Mouse (Mus musculus): ENCODE measurements around the gene Hykk. TPM values are rescaled to one million over a fixed set of nuclear protein-coding genes. Genes with fewer than 3 reads are reported as not detected.

Hykk gene
- polyA plus RNA-seq (2015; fragmentation: Nextera tagmentation; extraction: Ambion mirVana) = 1.5 and 2.0 TPM in 2 replicates

DNA sequence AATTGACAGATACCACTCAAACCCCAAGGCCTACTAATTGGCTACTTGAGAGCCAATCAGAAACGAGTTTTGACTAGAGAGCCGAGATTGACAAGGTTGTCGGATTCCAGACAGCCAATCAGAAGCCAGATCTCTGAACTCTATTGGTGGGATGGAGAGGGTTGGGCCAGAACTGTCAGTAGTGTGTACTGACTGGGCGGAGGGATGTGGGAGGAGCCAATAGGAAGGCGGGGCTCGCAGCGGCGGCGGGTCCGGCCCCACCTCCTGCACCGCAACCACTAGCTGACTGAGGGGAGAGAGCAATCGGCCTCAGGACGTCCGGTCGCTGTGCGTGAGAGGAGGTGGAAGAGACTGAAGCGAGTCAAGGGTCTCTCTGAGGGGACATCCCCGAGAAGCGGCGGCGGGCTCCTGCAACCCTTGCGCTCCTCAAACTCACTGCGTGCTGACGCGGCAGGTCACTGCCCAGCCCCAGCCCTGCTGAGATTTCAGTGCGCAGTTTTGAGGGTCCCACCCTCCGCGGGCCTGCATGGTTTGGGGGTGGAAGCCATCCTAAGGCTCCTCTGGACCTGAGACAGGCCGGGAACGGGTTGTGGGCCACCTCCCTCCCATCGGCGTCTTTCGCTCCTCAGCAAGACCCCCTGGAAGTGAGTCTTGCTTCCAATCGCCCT, at the start of gene Hykk:
Gene Hykk (plus strand): TSS at position 274 of the 668 bp plus-strand sequence.
- peaks cover 1% of the 10 kb centered on the region; the same call in 1 of the 2 replicates for H3K36me3 ChIP-seq
- H3K9me3 ChIP-seq (replicated peaks) = no peaks in the 10 kb centered on the region
- H3K27ac ChIP-seq = no peak within 1 kb of the TSS
- peak; percentile 89 for ATAC-seq (ENCODE audit: low read depth)
- 2% methylated on average over 34 of the region's 34 CpGs for WGBS (ENCODE audit: insufficient replicate concordance)
- H3K4me3 ChIP-seq (replicated peaks) = peak within 1 kb of the TSS; percentile 57
- no peaks in the 10 kb centered on the region for H3K27me3 ChIP-seq
- peaks cover 12% of the 10 kb centered on the region for H3K4me1 ChIP-seq (replicated peaks)
- peak within 1 kb of the TSS; percentile 57; the same call in 1 of the 2 replicates for H3K9ac ChIP-seq
- peak within 1 kb of the TSS; percentile 72 for H3K4me2 ChIP-seq
- DNase-seq = peak; percentile 58

DNA sequence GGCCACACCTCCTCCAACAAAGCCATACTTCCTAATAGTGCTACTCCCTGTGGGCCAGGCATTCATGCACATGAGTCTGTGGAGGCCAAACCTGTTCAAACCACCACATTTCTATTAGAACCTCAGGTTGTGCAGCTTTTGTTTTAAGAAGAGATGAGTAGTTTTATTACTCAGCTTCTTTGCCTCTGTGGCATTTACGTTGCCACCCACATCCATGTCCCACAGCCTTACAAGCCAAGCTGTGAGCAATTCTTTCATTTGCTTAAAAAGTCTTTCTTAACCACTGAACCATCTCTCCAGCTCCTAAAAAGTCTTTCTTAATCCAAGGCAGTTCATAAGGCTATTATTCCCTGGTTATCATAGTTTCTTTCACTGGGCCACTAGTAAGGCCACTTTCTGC, 38.3 kb upstream of the Hykk start:
- Histone ChIP-seq H3K27me3 (no peaks in the 10 kb centered on the region), H3K9me3 (replicated peaks) (no peaks in the 10 kb centered on the region), H3K4me2 (no peak overlapping the region), H3K4me1 (replicated peaks) (no peaks in the 10 kb centered on the region), H3K27ac (no peak overlapping the region), H3K9ac (no peak overlapping the region), H3K36me3 (peaks cover 67% of the 10 kb centered on the region), H3K4me3 (replicated peaks) (no peak overlapping the region)
- DNase-seq = no peak
- 79% methylated on average over 1 of the region's 1 CpGs for WGBS (ENCODE audit: insufficient replicate concordance)
- no peak for ATAC-seq (ENCODE audit: low read depth)

DNA sequence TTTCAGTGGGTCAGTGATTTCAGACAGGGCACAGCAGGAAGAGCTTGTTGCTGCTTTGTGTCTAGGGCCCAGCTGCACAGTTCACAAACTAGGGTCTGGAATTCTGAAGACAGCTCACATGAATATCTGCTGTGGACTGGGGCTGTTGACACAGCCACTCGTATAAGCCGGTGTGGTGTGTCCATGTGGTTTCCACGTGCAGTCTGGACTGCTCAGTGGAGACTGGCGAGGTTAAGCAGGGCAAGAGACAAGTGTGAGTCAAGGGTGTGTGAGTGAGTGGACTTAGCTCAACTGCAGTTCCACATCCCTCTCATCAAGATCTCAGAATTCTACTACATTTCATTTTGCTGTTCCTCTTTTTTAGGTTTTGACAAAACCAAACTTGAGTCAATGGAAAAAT, 25.0 kb upstream of the Hykk start:
- 82% methylated on average over 4 of the region's 4 CpGs for WGBS (ENCODE audit: insufficient replicate concordance)
- no peak for DNase-seq

DNA sequence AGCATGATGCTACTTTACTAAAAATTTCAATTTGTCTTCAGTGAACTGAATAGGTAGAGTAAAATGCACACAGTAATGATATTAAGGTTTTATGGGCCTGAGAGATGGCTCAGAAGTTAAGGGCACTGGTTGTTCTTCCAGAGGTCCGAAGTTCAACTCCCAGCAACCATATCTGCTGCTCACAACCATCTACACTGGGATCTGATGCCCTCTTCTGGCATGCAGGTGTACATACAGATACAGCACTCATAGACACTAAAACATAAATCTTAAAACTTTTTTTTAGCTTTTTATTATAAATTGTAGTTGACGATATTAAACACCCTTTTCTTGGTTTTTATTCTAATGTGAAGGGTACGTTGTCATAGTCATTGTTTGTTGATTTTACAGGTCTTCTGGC, 20.0 kb upstream of the Hykk start:
- Histone ChIP-seq H3K27ac (no peak overlapping the region), H3K9ac (no peak overlapping the region), H3K36me3 (peaks cover 67% of the 10 kb centered on the region), H3K27me3 (no peaks in the 10 kb centered on the region), H3K4me3 (replicated peaks) (no peak overlapping the region), H3K9me3 (replicated peaks) (no peaks in the 10 kb centered on the region), H3K4me2 (no peak overlapping the region), H3K4me1 (replicated peaks) (no peaks in the 10 kb centered on the region)
- 77% methylated on average over 3 of the region's 3 CpGs for WGBS (ENCODE audit: insufficient replicate concordance)
- ATAC-seq (ENCODE audit: low read depth) = no peak
- no peak for DNase-seq

More for the DNA sequence above, 25.0 kb upstream of the Hykk start:
- Histone ChIP-seq H3K4me1 (replicated peaks) (no peaks in the 10 kb centered on the region), H3K4me3 (replicated peaks) (no peak overlapping the region), H3K27me3 (no peaks in the 10 kb centered on the region), H3K36me3 (peaks cover 60% of the 10 kb centered on the region), H3K27ac (no peak overlapping the region), H3K9me3 (replicated peaks) (no peaks in the 10 kb centered on the region), H3K4me2 (no peak overlapping the region), H3K9ac (no peak overlapping the region)
- ATAC-seq (ENCODE audit: low read depth) = no peak

DNA sequence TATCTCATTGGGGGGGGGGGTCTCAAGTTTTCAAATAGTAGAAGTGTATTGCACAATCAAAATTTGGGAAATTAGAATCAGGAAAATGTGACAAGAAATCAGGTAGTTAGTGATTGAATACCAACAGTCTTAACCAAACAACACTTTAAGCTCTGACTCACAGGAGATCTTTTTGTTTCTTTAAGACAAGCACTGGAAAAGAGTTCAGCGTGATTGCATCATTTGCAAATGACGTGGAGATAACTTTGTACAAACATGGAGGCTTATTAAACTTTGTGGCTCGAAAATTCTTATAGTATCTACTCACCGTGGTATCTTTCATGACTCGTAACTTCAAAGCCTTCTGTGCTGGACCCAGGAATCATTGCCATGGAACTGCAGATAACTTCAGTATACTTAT, 7.6 kb upstream of the Hykk start:
- whole genome bisulfite sequencing (ENCODE audit: insufficient replicate concordance) = 78% methylated on average over 5 of the region's 5 CpGs
- H3K36me3 ChIP-seq = peaks cover 50% of the 10 kb centered on the region

DNA sequence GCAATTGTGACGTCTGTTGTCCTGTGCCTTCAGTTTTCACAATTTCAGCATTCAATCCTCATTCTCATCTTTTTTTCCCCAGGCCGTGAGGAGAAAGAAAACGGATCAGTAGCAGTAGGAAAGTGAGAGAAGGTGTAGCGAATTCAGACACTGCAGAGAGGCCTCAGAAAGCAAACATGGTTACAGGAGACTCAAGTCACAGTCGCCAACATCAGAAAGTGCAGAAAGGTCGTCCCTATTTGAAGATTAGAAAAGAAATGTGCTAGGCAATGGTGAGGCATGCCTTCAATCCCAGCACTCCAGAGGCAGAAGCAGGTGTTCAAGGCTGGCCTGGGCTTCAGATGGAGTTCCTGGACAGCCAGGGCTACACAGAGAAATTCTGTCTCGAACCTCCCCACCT, 1.5 kb upstream of the Hykk start:
- DNase-seq = no peak
- WGBS (ENCODE audit: insufficient replicate concordance) = 55% methylated on average over 7 of the region's 7 CpGs
- no peak for ATAC-seq (ENCODE audit: low read depth)

More for the DNA sequence above, 7.6 kb upstream of the Hykk start:
- Histone ChIP-seq H3K27me3 (no peaks in the 10 kb centered on the region), H3K4me3 (replicated peaks) (no peak overlapping the region), H3K4me2 (no peak overlapping the region), H3K4me1 (replicated peaks) (no peaks in the 10 kb centered on the region), H3K9me3 (replicated peaks) (no peaks in the 10 kb centered on the region), H3K9ac (no peak overlapping the region), H3K27ac (no peak overlapping the region)
- no peak for DNase-seq
- ATAC-seq (ENCODE audit: low read depth) = no peak

DNA sequence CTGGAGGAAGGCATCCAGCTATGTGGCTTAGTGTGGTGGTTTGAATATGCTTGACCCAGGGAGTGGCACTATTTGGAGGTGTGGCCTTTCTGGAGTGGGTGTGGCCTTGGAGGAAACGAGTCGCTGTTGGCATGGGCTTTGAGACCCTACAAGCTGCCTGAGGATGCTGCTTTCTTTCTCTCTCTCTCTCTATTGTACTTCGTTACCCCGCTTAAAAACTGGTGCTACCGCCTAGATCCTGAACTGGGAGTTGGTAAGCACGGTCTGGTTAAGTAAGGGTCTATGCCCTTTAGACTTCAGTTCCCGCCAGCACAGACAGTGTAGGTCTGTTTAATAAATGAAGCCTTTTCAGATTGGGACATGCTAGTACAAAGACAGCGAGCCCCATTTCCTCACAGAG, 682 bp upstream of the Hykk start:
- H3K36me3 ChIP-seq = peaks cover 7% of the 10 kb centered on the region
- ATAC-seq (ENCODE audit: low read depth) (peak; percentile 9), DNase-seq (no peak)
- H3K27ac ChIP-seq = no peak overlapping the region
- peak overlapping the region; percentile 72; the same call in 1 of the 2 replicates for H3K4me2 ChIP-seq
- no peak overlapping the region for H3K9ac ChIP-seq
- H3K4me3 ChIP-seq (replicated peaks) = no peak overlapping the region
- H3K4me1 ChIP-seq (replicated peaks) = peaks cover 12% of the 10 kb centered on the region
- 69% methylated on average over 8 of the region's 8 CpGs for WGBS (ENCODE audit: insufficient replicate concordance)
- no peaks in the 10 kb centered on the region for H3K27me3 ChIP-seq
- no peaks in the 10 kb centered on the region for H3K9me3 ChIP-seq (replicated peaks)

More for the DNA sequence above, 1.5 kb upstream of the Hykk start:
- Histone ChIP-seq H3K4me1 (replicated peaks) (peaks cover 12% of the 10 kb centered on the region), H3K27ac (no peak overlapping the region), H3K4me3 (replicated peaks) (no peak overlapping the region), H3K4me2 (no peak overlapping the region), H3K27me3 (no peaks in the 10 kb centered on the region), H3K9ac (no peak overlapping the region), H3K9me3 (replicated peaks) (no peaks in the 10 kb centered on the region), H3K36me3 (peaks cover 7% of the 10 kb centered on the region)

DNA sequence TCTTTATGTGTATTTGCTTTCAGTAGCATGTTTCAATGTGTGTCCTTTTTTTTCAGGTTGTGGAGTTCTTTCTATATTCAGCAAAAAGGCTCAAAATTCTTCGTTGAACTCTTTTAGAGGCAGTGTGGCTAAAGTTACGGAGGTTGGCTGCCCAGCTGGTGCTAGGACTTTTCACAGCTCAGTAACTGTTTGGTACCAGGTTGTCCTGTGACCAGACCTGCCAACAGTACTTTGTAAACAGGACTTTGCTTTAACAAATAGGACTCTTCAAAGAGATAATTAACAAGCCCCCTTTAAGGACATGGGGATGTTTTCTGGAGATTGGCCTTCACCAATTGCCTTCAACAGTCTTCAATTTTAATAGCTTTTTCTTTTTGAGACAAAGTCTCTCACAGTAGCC, 1.1 kb downstream of the Hykk start:
- DNase-seq (no peak), ATAC-seq (ENCODE audit: low read depth) (no peak)
- Histone ChIP-seq H3K4me3 (replicated peaks) (no peak overlapping the region), H3K9me3 (replicated peaks) (no peaks in the 10 kb centered on the region), H3K4me1 (replicated peaks) (peaks cover 12% of the 10 kb centered on the region), H3K36me3 (peaks cover 8% of the 10 kb centered on the region; the same call in 1 of the 2 replicates), H3K4me2 (peak overlapping the region; percentile 72; the same call in 1 of the 2 replicates), H3K27ac (no peak overlapping the region), H3K9ac (no peak overlapping the region), H3K27me3 (no peaks in the 10 kb centered on the region)
- 55% methylated on average over 2 of the region's 2 CpGs for WGBS (ENCODE audit: insufficient replicate concordance)

DNA sequence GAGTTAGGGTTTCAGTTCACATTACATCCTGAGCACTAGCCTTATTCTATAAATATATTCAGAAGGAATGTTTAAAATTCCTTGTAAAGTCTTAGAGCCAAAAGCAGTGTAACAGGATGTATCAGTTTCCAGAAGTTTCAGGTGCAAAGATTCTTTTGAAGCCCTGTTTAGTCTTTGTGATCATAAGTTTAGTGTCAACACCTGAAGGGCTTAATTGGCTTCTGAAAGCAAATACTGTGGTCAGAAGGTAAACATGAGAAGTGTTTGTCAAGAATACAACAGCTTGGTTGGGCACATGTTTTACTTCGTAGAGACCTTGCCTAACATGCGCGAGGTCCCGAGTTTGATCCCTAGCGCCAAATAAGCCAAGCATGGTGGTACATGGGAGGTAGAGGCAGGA, 1.7 kb downstream of the Hykk start:
- Histone ChIP-seq H3K27ac (no peak overlapping the region), H3K9ac (no peak overlapping the region), H3K27me3 (no peaks in the 10 kb centered on the region), H3K36me3 (peaks cover 8% of the 10 kb centered on the region; the same call in 1 of the 2 replicates), H3K4me3 (replicated peaks) (no peak overlapping the region), H3K9me3 (replicated peaks) (no peaks in the 10 kb centered on the region), H3K4me2 (no peak overlapping the region), H3K4me1 (replicated peaks) (peaks cover 12% of the 10 kb centered on the region)
- 87% methylated on average over 5 of the region's 5 CpGs for WGBS (ENCODE audit: insufficient replicate concordance)
- ATAC-seq (ENCODE audit: low read depth) = no peak
- no peak for DNase-seq

DNA sequence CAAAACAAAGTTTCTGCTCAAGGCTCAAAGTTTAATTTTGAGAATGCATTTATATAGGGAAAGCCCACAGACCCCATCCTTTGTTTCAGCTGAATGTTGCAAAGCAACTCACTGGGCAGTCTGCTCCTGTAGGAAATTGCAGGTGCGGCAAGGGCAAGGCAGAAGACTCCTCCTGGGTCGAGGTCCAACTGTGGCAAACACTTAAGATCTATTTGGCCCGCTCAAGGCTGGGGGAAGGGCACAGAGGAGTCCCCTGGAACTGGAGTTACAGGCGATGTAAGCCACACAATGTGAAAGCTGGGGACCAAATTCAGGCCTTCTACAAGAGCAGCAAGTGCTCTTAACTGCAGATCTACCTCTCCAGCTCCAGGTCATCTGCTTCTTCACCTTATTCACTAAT, 2.9 kb downstream of the Hykk start:
- 50% methylated on average over 4 of the region's 4 CpGs for WGBS (ENCODE audit: insufficient replicate concordance)
- Histone ChIP-seq H3K36me3 (peaks cover 8% of the 10 kb centered on the region; the same call in 1 of the 2 replicates), H3K4me1 (replicated peaks) (peaks cover 12% of the 10 kb centered on the region), H3K9me3 (replicated peaks) (no peaks in the 10 kb centered on the region), H3K4me3 (replicated peaks) (no peak overlapping the region), H3K9ac (no peak overlapping the region), H3K27me3 (no peaks in the 10 kb centered on the region), H3K4me2 (no peak overlapping the region), H3K27ac (no peak overlapping the region)
- ATAC-seq (ENCODE audit: low read depth) = no peak
- DNase-seq = no peak

DNA sequence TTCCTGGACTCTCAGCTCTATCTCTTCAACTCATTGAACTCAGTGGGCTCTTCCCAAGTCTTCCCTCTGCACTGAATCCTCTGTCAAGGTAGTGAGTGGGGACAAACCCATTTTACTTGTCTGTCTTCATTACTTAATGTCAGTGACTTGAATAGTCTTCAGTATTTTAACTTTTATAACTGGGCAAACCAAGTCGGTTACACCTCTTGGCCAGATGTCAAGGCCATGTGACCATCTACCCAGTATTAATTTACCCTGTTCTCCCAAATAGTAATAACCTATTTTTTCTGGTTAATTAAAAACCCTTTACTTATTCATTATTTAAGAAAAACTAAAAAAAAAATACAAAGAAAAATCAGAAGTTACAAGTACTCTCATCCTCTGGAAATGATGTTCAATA, 13.7 kb downstream of the Hykk start:
- WGBS (ENCODE audit: insufficient replicate concordance) = 54% methylated on average over 1 of the region's 1 CpGs
- DNase-seq (no peak), ATAC-seq (ENCODE audit: low read depth) (no peak)
- H3K4me1 ChIP-seq (replicated peaks) = no peaks in the 10 kb centered on the region
- no peak overlapping the region for H3K4me2 ChIP-seq
- H3K36me3 ChIP-seq = no peaks in the 10 kb centered on the region
- no peak overlapping the region for H3K9ac ChIP-seq
- H3K27ac ChIP-seq = no peak overlapping the region
- H3K9me3 ChIP-seq (replicated peaks) = no peaks in the 10 kb centered on the region
- H3K27me3 ChIP-seq = no peaks in the 10 kb centered on the region
- H3K4me3 ChIP-seq (replicated peaks) = no peak overlapping the region

DNA sequence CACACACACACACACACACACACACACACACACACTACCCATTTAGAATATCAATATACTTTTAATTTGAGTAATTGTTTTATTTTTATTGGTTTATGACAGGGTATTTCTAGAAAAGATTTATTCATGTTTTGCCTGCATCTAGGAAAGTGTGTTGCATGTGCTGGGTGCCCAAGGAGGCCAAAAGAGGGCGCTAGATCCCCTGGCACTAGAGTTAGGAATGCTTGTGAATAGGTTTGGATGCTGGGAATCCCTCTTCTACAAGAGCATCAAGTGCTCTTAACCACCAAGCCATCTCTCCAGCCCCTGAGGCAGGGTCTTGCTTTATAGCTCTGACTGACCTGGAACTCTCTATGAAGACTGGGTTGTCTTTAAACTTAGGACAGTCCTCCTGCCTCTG, 14.7 kb downstream of the Hykk start:
- H3K4me3 ChIP-seq (replicated peaks) = no peak overlapping the region
- H3K27me3 ChIP-seq = no peaks in the 10 kb centered on the region
- WGBS (ENCODE audit: insufficient replicate concordance) = 13% methylated on average over 1 of the region's 1 CpGs
- ATAC-seq (ENCODE audit: low read depth) = no peak
- DNase-seq = no peak
- no peak overlapping the region for H3K27ac ChIP-seq
- H3K36me3 ChIP-seq = no peaks in the 10 kb centered on the region
- H3K4me2 ChIP-seq = no peak overlapping the region
- no peaks in the 10 kb centered on the region for H3K9me3 ChIP-seq (replicated peaks)
- no peaks in the 10 kb centered on the region for H3K4me1 ChIP-seq (replicated peaks)
- no peak overlapping the region for H3K9ac ChIP-seq
